Mouse (Mus musculus): ENCODE data around the gene Paqr8.

DNA sequence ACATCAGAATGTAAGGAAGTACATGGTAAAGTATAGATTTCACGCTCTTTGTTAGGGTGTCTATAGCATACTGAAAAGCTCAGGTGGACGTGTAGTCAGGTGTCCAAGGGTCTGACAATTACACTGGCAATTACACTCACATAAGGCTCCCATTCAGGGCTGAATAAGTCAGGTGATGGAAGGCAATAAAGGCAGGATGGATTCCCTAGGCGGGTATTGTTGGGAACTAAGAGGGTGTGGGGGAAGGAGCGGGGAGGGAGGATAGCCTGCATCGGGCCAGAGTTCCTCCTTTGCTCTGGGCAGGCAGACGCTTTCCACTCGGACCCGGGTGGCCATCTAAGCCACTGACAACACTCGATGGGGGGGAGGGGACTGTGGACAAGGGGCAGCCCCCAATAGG, 22.4 kb upstream of the Paqr8 start:
- TF ChIP-seq POLR2A (IDR thresholded peaks at IDR 0.05; ENCODE audit: borderline replicate concordance, control insufficient read depth, low read depth, low read length) (no peak), CTCF (IDR thresholded peaks at IDR 0.05; ENCODE audit: control insufficient read depth, insufficient read depth, low read length) (no peak)

All from bone marrow, adult 2 months (tissue).